Mouse (Mus musculus): Measurements from ENCODE around the gene Smim23. TPM values are rescaled to one million over a fixed set of nuclear protein-coding genes. Genes with fewer than 3 reads are reported as not detected.

The Smim23 gene
- total RNA-seq, 1 experiment from 2014 or later, result not detected

DNA sequence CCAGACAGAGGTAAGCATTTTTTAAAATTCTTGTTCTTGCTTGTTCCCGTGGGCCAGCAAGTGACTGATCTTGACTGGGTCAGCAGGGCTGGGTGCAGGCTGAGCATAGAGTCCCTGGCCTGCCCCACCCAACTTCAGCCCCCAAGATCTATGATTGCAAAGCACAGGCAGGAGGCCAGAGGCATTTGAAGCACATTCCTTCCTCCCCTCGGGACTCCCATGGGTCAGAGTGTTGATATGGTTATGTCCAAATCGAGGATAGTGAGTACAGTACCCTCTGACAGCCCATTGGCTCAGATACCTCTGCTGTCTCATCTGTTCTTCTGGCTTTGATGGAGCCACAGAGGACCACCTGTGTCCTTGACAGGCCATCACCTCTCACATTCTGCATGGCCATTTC, 41.7 kb downstream of the Smim23 start:
- no peak for ATAC-seq (replicated peaks; ENCODE audit: low read depth, poor library complexity, severe bottlenecking)

DNA sequence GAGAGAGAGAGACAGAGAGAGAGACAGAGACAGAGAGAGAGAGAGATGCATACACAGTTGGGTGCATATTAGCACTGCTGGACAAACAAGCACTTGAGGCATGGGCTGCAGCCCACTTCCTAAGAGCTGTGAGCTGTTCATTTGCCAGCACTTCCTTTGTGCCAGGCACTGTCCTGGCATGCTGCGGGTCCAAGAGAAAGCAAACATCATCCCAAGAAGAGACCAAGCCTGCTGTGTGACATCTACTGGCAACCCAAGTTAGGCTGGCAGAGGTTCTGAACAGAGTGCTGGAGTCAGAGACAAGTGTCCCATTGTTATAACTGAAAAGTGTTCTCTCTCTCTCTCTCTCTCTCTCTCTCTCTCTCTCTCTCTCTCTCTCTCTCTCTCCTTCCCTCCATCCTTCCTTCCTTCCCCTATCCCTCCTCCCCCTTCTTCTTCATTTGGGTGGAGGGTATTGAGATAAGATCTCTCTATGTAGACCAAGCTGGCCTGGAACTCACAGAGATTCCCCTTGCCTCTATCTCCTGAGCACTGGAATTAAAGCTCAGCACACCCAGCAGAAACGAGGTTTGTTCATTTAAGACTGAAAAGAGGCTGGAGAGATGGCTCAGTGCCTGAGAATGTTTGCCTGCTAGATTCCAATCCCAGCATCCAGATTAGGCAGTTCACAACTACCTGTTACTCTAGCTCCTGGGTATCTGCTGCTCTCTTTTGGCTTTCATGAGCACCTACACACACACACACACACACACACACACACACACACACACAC, 42.6 kb downstream of the Smim23 start:
- ATAC-seq (replicated peaks; ENCODE audit: low read depth, poor library complexity, severe bottlenecking), result no peak

DNA sequence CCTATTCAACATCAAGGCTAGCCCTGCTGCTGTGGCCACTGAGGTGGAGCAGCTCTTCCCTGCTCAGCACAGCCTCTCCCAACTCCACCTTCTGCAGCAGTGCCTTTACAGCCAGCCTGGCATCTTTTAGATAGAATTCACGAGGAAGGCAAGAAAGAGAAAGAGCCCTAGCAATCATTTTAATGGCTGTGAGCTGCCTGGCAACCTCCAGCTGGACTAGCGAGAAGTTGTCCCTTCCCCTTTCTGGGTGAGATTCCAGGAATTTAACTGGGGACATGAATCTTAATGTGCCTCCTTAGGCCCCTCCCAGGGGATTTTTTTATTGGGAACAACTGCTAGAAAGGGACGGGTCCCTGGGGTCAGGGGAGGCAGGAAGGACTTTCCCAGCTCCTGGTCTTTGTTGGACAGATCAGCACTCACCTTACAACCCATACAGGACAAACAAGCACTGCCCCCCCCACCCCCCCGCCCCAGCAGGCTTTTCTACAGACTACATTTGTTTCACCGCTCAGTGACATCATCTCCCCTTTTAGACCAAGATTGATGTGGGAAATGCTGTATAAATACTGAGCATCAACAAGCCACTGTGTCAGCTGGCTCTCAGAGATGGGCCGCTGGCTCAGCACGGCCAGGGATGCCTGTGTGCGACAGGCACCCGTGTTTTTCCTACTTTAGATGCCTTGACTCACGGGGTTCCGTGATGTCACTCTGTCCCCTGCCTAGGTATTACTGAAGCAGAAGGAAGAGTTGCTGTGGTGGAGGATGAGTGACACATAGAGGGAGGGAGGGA, 43.5 kb downstream of the Smim23 start:
- no peak for ATAC-seq (replicated peaks; ENCODE audit: low read depth, poor library complexity, severe bottlenecking)

DNA sequence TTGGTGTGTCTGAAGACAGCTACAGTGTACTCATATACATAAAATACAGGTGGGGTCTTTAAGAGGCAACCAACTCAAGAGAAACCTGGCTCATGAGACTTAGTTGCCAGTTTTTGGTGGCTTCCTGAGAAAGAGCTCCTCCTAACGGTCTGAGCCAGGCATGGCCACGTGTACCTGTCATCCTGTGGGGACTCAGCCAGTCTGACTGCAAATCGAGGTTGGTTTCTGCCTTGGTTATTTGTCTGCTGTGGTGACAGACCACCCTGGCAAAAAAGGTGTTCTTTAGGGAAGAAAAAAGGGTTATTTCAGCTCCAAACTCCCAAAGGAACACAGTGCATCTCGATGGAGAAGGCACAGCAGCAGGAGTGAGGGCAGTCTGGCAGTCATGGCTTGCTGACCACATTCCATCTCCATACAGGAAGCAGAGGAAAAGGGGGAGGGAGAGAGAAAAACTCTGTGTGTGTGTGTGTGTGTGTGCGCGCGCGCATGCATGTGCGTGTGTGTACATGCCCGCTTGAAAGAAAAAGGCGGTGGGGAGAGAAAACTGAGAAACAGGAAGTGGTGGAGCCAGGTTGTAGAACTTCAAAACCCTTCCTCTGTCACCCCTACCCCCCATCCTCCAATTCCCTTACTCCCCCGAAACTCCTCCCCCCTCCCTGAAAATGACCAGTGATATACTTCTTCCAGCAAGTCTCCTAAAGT, 55.6 kb downstream of the Smim23 start:
- 0 out of 2 replicates have a peak, but pooled peaks have one; percentile 25 for ATAC-seq (replicated peaks; ENCODE audit: low read depth, poor library complexity, severe bottlenecking)

Other genes with a start within 250 kb of the Smim23 start
- 34.6 and 59.2 TPM in 2 replicates for gene Fbxw11, start 181.9 kb downstream of the Smim23 start, total RNA-seq (2017)

Data from common myeloid progenitor, adult 5-6 weeks (primary cell).